Comparison of ENCODE assay signal across 1 mouse cellular context in genomic region chr19:41911178-41912073, GRCm38 (mm10).
A peak's percentile ranks its signal among the peaks of the same experiment; 100 is the strongest.
TF ChIP-seq lines count a peak whose summit lies in the region.

Gene Pgam1, plus strand, starts transcription at chr19:41911923.

TF ChIP-seq in CH12.LX, 34 proteins besides CTCF, POLR2A, EP300 and RAD21 (continued from another document):
- TF ChIP-seq HCFC1 (IDR thresholded peaks at IDR 0.05; ENCODE audit: low read depth, low read length) = peak; percentile 55
- TF ChIP-seq ZKSCAN1 (IDR thresholded peaks at IDR 0.05; ENCODE audit: borderline replicate concordance, low read depth, low read length) = no peak
- no peak for TF ChIP-seq UBTF (IDR thresholded peaks at IDR 0.05; ENCODE audit: low read depth, low read length)
- peak; percentile 36; the same call in 1 of the 2 replicates for TF ChIP-seq IRF4 (IDR thresholded peaks at IDR 0.05; ENCODE audit: low read depth, low read length)
- peak; percentile 78 for TF ChIP-seq SIN3A (IDR thresholded peaks at IDR 0.05; ENCODE audit: low read length)
- peak; percentile 88 for TF ChIP-seq NRF1 (IDR thresholded peaks at IDR 0.05; ENCODE audit: low read depth, low read length)
- no peak for TF ChIP-seq USF1 (IDR thresholded peaks at IDR 0.05; ENCODE audit: low read depth, low read length)
- TF ChIP-seq JUN (IDR thresholded peaks at IDR 0.05; ENCODE audit: insufficient read depth, low read depth, low read length) = no peak
- no peak for TF ChIP-seq MAFK (IDR thresholded peaks at IDR 0.05; ENCODE audit: insufficient replicate concordance, low read length)
- TF ChIP-seq USF2 (conservative IDR thresholded peaks at IDR 0.05; ENCODE audit: low read depth, low read length) = 0 out of 2 replicates have a peak, but pooled peaks have one; percentile 5
- TF ChIP-seq PAX5 (IDR thresholded peaks at IDR 0.05; ENCODE audit: low read length) = no peak
- TF ChIP-seq MAX (IDR thresholded peaks at IDR 0.05; ENCODE audit: low read length) = peak; percentile 94
